Mouse (Mus musculus) right cerebral cortex, postnatal 14 days (tissue): ENCODE measurements around the gene Itgae.

Source experiments
- DNase-seq: peaks from one replicate; pipeline ENCODE4 v3.0.0; 2022

Gene Itgae

DNA sequence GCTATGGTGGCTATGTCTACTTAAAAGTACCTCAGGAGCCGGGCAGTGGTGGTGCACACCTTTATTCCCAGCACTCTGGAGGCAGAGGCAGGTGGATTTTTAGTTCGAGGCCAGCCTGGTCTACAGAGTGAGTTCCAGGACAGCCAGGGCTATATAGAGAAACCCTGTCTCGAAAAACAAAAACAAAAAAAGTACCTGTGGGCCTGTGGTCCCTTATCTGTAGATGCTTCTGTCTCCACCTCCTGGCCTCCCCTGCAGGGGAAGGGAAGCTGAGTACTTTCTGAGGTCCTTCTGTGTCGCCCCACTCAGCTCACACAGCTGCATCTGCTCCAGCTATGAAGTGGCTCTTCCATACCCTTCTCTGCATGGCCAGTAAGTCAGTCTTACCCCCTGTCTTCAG, at the start of gene Itgae:
TSS of gene Itgae (plus strand) at position 301 of the 400 bp plus-strand sequence.
- no peak for DNase-seq

DNA sequence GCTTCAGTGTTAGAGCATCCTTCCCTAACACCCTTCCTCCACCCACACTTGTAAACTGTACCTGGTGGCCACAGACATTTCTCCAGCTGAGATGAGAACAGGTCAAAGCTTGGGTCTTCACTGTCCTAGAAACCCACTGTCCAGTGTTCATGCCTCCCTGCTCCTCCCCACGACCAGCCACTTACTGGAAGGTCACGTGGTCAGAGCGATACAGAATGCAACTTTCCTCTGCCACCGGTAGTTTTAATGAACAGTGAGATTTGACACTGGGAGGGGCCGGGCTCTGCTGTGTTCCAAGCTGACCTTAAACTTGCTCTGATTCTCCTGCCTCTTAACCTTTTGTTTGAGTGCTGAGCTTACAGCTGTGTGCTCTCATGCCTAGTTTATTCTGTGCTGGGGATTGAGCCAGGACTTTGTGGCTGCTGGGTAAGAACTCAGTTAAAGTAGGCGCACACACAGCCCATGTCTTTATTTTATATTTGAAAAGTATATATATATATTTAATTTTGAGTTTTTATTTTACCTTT, 46.1 kb upstream of the Itgae start:
- DNase-seq, result no peak

DNA sequence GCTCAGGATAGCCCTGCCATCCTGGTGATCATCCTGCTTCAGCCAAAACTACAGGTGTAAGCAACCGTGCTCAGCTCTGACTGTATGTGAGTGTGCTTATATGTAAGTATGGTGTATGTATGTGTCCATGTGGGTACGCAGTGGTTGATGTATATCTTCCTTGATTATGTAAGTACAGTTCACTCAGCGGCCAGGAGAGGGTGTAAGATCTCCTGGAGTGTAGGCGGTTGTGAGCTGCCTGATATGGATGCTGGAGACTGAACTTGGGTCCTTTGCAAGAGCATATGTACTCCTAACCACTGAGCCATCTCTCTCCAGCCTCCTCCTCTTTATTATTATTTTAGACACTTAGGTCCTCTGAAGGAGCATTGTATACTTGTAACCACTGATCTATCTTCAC, 45.6 kb upstream of the Itgae start:
- DNase-seq, result no peak

DNA sequence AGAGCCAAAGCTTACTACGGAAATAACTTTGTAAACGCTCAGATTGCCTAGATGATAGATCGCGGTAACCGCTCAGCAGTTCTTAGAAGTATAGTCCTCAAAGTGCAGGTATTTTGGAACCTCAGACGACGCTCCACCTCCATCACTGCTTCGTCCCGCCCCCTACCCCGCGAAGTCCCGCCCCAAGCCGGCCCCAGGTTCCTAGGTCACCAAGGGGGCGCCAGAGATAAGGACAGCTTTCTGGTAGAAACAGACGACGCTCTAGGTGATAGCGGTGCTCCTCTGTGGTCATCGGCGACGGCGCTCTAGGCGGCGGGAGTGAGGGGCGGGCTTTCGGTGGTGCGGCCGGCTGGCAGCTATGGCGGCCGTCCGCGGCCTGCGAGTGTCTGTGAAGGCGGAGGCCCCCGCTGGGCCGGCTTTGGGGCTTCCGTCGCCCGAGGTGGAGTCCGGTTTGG, 42.8 kb upstream of the Itgae start, which contains the start of gene Ncbp3:
TSS of gene Ncbp3 (plus strand) at position 242 of the 455 bp plus-strand sequence.
- peak; percentile 94 for DNase-seq

DNA sequence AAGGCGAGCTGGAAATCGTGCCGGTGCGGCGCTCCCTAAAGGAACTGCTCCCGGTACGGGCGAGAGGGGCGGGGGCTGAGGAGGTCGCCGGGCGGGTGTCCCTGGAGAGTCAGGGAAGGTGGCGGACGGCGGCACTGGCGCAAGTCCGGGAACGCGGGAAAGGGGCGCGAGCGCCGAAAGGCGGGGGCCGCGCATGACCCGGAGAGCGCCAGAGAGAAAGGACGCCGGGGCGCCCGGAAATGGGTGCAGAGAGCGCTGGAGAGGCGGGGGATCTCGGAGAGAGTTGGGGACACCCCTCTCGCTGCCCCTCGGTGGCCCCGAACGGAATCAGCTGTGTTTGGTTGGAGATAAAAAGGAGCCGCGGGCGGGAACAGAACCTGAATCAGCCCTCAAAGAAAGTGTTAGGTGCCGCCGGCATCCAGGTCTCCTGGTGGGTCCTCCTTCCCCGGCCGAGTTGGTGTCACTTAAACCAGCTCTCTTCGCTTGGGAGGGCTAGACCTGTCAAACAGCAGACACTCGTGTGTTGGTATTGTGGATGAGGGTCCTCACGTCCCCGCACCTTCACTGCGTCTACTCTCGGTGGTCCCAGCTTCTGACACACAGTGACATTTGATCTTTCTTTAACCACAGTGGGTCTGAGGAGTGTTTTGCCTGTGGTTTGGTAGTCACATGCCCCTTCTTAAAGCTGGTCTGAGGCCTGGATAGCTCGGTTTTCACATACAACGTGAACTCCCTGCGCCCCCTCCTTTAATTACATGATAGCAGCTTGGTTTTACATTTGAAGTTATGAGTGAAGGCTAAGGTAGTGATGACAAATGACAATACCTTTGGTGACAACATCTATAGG, 42.1 kb upstream of the Itgae start:
- no peak for DNase-seq

DNA sequence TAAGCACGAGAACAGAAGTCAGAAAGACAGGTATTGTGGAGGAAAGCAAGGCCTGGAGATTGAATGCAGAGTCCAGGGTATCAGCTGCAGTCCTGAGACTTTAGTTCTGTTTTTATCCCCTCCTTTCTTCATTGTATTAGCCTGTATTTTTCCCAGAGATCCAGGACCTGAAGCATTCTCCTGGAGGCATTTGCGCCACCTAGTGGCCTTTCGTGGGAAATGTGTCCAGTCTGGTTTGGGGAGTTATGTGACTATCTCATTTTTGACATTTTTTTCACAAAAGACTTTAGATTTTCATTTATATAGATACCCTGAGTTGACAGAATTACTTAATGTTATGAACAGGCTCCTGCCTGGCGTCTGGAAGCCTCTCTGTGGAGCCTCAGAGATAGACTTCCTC, 41.0 kb upstream of the Itgae start:
- DNase-seq, result peak; percentile 84

DNA sequence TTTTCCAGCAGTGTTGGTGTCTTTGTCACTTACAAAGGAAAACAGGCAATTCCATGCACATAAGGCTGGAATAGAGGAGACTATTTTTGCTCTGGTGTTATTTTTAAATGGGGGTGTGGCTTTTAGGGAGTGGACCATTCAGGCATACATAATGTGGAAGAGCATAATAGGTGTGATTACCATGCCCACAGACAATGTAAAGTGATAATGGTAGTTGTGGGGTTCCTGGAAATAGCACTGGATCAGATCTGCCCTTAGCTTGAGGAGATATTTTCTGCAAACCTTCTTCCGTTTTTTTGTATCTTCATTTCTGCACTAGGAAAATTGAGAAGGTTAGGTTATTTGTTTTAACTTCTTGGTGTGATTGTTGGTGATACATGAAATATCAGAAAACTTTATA, 37.6 kb upstream of the Itgae start:
- no peak for DNase-seq

DNA sequence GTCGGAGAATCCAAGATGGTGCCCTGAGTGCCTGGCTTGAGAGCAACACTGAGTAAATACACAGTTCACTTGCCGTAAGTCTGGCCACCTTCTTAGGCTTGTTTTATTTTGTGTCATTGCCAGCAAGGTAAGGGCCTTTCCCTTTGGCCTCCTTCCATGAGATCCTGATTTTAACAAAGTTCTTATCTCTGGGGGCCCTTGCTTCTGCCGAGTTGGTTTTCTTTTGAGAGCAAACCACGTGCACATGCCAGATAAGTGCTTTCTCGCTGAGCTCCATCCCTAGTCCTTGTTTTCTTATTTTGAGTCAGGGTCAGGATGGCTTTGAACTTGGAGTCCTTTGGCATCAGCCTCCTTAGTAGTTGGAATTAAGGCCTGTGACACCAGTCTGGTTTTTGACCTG, 32.7 kb upstream of the Itgae start:
- no peak for DNase-seq

DNA sequence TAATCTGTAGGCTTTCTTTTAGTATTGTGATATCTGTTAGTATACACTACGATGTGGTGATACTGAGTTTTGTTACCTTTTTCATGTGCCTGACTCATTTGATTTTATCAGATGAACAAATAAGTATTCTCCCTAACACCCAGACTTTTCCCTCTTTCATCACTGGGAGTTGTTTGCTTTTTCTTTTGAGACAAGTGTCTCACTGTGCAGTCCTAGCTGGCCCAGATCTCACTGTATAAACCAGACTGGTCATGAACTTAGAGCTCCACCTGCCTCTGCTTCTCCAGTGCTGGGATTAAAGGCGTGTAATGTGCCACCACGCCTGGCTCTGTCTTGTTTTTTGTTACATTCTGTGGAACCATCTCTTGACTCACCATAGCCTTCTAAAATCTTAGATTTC, 30.8 kb upstream of the Itgae start:
- no peak for DNase-seq

DNA sequence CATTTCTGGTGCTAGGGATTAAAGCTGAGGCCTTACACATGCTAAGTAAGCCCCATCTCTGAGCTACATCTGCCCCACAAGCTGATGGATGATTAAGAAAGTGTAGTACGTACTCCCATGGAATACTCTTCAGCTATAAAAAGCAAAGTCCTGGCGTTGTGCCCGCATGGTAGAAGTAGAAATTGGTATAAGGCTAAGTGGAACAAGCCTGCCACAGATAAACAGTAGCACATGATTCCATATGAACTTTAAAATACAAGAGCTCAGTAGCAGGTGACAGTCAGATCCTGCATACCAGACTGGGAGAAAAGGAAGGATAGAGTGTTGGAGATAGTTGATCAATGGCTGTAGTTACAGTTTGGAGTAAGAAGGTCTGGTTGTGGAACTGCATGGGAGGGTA, 29.0 kb upstream of the Itgae start:
- DNase-seq, result no peak

DNA sequence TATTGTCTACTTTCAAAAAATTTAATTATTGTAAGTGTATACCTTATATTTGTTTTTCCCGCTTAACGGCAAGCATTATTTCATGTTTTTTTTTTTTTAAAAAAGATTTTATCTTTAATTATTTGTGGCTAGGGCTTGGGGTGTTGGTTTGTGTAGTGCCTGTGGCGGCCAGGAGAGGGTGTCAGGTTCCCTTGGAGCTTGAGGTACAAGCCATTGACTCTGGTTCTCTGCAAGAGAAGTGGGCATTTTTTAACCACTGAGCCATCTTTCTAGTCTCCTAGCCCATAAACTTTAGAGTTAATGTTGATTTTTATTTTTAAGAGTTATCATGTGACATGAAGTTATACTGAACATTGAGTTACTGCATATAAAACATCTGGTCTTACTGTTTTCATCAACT, 18.5 kb upstream of the Itgae start:
- peak; percentile 63 for DNase-seq

DNA sequence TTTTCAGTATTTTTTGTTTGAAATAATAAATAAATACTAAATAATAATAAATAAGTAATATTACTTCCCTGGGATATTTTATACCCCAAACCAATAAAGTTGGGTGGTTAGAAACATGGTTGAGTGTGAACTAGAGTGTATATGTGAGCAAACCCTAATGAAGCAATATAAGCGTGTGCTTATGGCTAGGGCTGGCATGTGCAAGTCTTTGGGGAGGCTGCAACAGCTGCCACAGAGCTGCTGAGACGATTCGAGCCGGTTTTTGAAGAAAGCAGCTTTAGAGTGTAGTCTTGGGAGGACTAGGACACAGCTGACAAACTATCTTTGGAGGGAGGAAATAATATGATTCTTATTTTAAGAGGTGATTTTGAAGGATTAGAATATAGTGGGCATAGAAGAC, 14.1 kb upstream of the Itgae start:
- DNase-seq, result no peak

DNA sequence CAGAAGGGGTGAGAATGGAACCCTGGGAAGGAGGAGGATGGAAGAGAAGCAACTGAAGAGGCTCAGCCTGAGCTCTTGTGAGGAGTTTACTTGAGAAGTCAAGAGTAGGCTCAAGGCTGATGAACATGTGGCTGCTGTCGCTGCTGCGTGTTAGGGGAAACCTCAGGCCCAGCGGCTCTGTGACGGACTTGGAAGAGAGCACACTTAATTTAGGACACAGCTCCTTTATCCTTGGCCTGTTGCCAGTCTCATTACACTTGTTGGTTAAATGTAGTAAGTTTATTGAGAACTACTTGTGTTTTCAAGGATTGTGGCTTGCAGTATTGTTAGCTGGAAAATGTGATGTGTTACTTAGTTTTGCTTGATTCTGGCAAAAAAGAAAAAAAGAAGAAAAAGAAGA, 13.7 kb upstream of the Itgae start:
- no peak for DNase-seq

DNA sequence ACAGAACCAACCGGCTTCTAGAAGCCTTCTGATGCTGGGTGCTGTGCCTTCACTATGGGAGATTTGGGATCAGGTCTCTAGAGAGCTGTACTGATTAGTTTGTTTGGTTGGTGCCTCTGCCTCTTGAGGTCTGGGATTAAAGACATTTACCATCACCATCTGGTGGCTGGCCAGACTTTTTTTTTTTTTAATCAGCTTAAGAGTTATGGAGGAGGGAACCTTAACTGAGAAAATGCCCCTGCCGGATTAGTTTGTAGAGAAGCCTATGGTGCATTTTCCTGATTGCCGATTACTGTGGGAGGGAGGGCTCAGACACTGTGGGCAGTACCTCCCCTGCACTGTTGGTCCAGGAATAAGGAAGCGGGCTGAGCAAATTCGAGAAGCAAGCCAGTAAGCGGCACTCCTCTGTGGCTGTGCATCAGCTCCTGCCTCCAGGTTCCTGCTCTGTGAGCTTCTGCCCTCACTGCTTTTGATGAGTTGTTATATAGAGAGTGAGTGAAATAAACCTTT, 13.1 kb upstream of the Itgae start:
- DNase-seq, result no peak

DNA sequence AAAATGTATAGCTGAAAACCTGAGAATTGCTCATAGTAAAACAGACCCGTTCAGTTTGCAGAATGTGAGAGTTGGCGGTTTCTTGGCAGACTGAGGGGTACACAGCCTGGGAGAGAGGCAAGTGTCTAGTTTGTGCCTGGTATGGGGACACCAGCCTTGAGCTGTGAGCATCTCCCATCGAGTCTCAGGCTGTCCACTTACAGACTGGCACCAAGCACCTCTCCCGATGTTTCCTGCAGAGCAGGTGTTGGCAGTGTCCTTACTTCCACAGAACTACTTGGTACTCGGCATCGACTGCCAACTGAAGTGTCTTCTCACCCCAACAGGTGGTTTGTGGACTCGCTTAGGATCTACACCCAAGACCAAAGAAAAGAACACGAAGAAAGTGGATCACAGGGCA, 11.8 kb upstream of the Itgae start:
- DNase-seq, result no peak

DNA sequence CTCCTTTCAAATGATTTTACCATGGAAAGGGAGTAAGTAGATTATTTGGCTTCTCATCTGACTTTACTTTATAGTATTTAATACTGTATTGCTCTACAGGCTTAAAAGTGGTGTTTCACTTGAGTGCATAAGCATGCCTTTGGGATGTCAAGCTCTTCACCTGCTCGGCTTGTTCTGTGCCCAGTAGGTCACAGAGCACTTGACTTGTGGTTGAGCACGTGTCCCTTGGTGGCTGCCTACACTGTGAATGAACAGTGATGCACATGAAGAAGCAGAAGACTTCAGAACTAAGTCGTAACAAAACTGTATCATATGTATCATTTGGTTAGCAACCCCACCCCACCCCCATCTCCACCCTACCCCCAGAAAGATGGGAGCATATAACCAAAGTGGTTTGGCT, 10.1 kb upstream of the Itgae start:
- DNase-seq, result no peak

DNA sequence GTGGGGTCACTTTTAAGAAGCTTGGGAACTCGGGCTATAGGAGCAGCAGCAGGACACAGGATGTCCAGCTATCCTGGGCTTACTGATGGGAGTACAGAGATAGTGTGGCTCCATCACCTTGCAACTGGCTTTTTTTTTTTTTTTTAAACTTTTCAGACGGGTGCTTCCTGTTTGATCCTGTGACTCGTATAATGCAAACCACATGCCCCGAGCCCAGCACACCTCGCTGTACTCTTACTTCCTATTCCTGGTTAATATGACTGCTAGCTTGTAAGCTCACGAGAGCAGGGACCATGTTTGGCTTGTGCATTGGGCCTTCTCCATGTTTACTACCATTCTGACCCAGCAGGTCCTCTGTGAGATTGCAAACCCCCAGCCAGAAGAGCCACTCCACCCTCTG, 6.1 kb upstream of the Itgae start:
- DNase-seq, result no peak

DNA sequence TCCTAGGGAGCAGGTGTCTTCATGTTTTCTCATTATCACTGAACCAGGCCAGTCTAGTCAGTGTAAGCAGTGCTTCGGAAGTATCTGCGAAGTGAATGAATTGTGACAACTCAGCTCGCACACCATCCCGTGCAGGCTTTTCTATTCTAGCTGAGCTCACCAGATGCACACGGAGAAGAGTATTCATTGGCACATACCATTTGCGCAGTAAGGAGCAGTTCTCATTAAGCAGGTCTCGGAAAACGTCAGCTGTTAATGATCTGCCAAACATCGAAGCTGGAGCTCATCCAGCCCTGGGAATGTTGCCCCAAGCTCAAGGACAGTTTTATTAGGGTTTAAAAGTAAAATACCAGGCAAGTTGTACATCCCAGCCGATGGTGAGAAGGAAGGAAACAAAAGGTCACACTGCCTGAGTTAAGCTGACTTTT, 5.6 kb upstream of the Itgae start:
- DNase-seq, result no peak

DNA sequence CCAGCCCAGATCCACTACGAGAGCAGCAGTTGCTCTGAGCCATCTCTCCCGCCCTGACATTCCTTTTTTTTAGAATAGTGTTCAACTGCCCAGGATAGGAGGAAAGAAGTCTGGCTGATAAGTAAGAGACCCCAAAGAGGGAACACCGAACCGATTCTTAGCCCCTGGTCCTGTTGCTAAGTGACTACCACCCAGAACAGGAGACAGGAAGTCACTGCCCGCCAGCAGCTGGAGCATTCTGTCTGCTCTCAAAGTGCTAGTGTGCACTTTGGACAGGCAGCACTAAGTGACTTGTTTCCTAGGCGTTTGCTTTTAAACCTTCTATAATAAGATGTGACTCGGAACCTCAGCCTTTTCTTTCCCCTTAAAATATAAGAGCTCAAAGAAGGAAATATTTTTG, 5.0 kb upstream of the Itgae start:
- no peak for DNase-seq

DNA sequence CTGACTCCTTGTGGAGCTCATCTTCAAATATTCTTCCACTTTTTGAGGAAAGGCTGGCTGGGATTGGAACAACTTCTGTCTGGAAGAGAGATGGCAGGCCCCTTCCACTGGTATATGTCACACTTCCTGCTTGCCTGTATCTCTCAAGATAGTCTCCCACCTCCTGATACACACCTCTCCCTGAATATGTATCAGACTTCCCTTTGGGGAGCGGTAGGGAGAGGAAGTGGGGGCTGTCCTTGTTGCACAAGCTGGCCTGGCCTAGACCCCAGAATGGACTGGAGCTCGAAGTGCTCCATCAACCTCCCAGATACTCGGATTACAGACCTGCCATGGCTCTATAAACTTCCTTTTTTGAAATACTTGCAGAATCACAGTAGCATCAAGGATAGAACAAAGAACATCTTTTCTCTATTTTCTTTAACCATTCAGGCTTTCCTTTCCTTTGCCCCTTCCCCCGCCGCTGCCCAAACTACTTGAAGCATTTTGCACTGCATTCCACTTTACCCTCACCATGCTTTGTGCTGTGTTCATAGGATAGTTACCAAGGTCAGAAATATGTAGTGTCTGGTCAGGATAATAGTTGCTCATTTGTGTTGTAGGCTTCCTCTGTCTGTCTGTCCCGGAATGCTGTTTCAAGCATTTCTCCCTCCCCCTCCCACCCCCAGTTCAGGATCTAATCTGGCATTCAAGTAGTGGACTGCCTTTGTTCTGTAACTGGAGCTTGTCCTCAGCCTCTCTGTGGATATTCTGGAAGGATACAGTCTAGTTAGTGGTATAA, 2.5 kb upstream of the Itgae start:
- no peak for DNase-seq

DNA sequence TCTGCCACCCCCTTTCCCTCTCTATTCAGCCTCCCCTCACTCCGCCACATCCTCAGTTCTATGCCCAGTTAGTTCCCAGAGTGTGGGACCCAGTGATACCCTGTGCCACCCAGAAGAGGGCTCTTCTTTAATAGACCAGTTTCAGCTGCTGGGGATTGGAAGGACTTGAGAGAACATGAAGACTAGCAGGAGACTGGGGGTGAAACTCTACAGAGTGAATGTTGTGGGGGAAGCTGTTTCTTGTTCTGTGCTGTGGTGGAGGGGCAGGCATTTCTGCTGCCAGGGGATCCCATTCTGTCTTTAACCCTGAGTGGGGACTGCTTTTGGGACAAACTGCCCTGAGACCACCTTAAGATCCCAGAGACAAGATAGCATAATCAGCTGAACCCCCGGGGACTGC, 443 bp downstream of the Itgae start:
- no peak for DNase-seq

DNA sequence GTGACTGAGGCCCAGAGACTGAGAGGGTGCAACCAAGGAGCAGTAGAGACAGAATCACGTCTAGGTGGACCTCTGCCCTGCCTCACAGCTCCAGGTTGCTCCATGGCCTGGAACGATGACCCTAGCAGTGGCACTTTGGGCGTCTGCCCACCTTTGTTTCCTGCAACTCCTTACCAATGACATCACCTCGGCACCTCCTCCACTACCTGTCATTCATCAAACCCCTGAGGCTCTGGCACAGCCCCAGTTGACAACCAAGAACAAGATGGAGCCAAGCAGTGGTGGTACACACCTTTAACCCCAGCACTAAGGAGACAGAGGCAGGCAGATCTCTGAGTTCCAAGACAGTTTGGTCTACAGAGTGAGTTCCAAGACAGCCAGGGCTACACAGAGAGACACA, 1.7 kb downstream of the Itgae start:
- DNase-seq, result no peak

DNA sequence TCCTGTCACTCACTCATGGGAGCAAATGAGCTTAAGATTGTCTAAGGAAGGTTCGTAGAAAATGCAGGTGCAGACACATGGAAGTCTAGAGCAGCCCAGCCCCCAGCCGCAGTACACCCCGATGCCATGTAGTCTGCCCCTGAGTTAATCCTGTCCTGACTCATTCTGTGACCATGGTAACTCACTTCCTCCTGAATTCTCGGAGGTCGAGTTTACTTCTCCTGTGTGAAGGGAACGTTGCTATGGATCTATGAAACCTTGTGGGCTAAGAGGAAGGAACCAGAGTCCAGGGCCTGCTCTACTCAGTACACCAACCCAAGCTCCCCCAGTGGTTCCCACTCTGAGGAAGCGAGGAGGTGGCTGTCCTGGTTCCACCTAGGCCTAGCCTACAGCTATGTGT, 2.5 kb downstream of the Itgae start:
- no peak for DNase-seq
